Mouse (Mus musculus) NIH3T3 (cell line): ENCODE data around the gene Steap1.
A peak's percentile ranks its signal among the peaks of the same experiment; 100 is the strongest.

Source experiments
- DNase-seq: peaks from one replicate; pipeline ENCODE4 v3.0.0-alpha.2; 2012; ENCODE audit warnings: low read depth

Gene Steap1

DNA sequence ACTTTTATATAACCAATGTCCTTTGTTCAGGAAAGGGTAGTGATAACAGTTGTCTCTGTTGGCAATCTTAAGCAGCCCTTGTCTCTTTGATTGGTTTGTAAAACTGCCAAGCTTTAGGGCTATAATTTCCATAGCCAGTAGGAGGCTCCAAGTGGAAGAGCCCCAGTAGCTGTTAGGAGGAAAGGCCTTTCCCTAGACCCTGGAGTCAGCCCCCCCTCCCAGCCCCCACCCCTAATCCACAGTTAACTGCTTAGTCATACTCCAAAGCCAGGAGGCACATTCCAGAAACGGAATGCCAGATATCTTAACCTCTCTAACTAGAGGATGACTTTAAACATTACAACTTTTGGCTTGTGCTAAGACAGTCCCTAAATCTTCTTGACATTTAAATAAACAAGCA, 62.2 kb downstream of the Steap1 start:
- peak; percentile 91 for DNase-seq
